Mouse (Mus musculus) neural tube, embryonic 14.5 days (tissue): ENCODE measurements around the gene Ntn4. TPM values are rescaled to one million over a fixed set of nuclear protein-coding genes. Genes with fewer than 3 reads are reported as not detected.

Experiments
- ATAC-seq: fragments of 200-750 bp; cut with Nextera tagmentation; 2 replicates; pipeline ENCODE4 v1.8.0; 2017; ENCODE audit warnings: low read depth, mild to moderate bottlenecking, moderate TSS enrichment, moderate library complexity
- H3K27ac ChIP-seq: fragments of 300-500 bp; sonication (generic); 2 replicates; pipeline ENCODE4 v1.5.1; 2014; ENCODE audit warnings: low read depth, mild to moderate bottlenecking, control low read depth, low read length, moderate library complexity, mixed read lengths
- H3K27me3 ChIP-seq: fragments of 300-500 bp; sonication (generic); 2 replicates; pipeline ENCODE4 v1.6.1; 2014; ENCODE audit warnings: low read length; ENCODE audit not compliant: control insufficient read depth, insufficient read depth
- H3K36me3 ChIP-seq: fragments of 300-500 bp; sonication (generic); 2 replicates; pipeline ENCODE4 v1.6.1; 2014; ENCODE audit warnings: low read length, mixed read lengths; ENCODE audit not compliant: control insufficient read depth, insufficient read depth
- H3K4me1 ChIP-seq: fragments of 300-500 bp; sonication (generic); 2 replicates; pipeline ENCODE4 v1.6.1; 2014; ENCODE audit warnings: low read length; ENCODE audit not compliant: control insufficient read depth, insufficient read depth
- H3K4me2 ChIP-seq: fragments of 300-500 bp; sonication (generic); 2 replicates; pipeline ENCODE4 v1.6.1; 2014; ENCODE audit warnings: mild to moderate bottlenecking, low read depth, low read length, control low read depth
- H3K4me3 ChIP-seq: fragments of 300-500 bp; sonication (generic); 2 replicates; pipeline ENCODE4 v1.5.1; 2014; ENCODE audit warnings: low read depth, low read length, control low read depth, mixed read lengths
- H3K9ac ChIP-seq: fragments of 300-500 bp; sonication (generic); replicated peaks from 2 replicates; pipeline ENCODE4 v1.6.1; 2014; ENCODE audit warnings: low read depth, mild to moderate bottlenecking, control low read depth, low read length, mixed read lengths
- H3K9me3 ChIP-seq: fragments of 300-500 bp; sonication (generic); 2 replicates; pipeline ENCODE4 v1.6.1; 2016; ENCODE audit warnings: low read length; ENCODE audit not compliant: control insufficient read depth
- WGBS: fragments of 180-500 bp; shearing (Covaris S2); extraction: QIAGEN DNeasy Blood & Tissue Kit; methylation state at CpG from one replicate; pipeline ENCODE4 v1.1.7; 2014; 5-methylcytosine and 5-hydroxymethylcytosine counted together
- polyA plus RNA-seq: library from polyadenylated mRNA; unstranded; fragments of >200 nt; fragmentation: Nextera tagmentation; extraction: Ambion mirVana; gene quantifications from 2 replicates; pipeline ENCODE4 v1.2.1, GENCODE M21; 2014

The Ntn4 gene
- polyA plus RNA-seq, 1 experiment from 2014 or later, result 1.7 TPM

DNA sequence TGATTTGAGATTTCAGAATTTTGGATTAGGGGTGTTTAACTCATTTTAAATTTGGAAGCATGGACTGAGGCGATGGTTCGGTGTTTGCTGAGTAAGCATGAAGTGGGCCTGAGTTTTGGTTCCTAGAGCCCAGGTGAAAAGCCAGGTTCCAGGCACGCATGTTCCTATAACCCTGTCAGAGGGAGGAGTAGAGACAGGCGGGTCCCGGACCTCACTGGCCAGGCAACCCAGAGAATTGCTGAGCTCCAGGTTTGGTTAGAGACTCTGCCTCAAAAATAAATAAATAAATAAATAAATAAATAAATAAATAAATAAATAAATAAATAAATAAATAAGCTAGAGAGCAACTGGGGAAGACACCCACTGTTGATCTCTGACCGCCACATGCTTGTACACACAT lies 46.1 kb downstream of the Ntn4 start:
- ATAC-seq, result no peak
- Histone ChIP-seq H3K27ac (no peak overlapping the region), H3K4me2 (no peak overlapping the region), H3K36me3 (no peaks in the 10 kb centered on the region), H3K4me1 (no peaks in the 10 kb centered on the region), H3K4me3 (no peak overlapping the region), H3K27me3 (no peaks in the 10 kb centered on the region), H3K9me3 (no peaks in the 10 kb centered on the region), H3K9ac (no peak overlapping the region)
- over 99% methylated on average over 6 of the region's 6 CpGs for WGBS

DNA sequence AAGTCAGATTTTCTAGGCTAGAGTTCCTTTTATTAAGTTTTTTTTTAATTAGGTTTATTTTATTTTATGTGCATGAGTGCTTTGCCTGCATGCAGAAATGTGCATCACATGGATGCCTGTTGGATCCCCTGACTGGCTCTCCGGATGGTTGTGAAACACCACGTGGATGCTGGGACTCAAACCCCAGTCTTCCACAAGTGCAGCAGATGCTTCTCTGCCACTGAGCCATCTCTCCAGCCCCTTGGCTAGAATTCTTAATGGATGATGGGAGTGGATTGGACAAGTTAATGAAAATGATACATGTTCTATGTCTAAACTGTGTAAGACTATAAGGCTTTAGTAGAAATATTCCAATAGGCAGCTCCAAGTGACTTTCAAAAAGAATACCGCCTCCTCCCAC lies 47.3 kb downstream of the Ntn4 start:
- H3K4me3 ChIP-seq, result no peak overlapping the region
- no peaks in the 10 kb centered on the region for H3K9me3 ChIP-seq
- H3K4me1 ChIP-seq, result no peaks in the 10 kb centered on the region
- H3K27ac ChIP-seq, result no peak overlapping the region
- H3K9ac ChIP-seq, result no peak overlapping the region
- ATAC-seq, result no peak
- no peak overlapping the region for H3K4me2 ChIP-seq
- no peaks in the 10 kb centered on the region for H3K36me3 ChIP-seq
- H3K27me3 ChIP-seq, result no peaks in the 10 kb centered on the region
- WGBS, result 93% methylated on average over 3 of the region's 3 CpGs

DNA sequence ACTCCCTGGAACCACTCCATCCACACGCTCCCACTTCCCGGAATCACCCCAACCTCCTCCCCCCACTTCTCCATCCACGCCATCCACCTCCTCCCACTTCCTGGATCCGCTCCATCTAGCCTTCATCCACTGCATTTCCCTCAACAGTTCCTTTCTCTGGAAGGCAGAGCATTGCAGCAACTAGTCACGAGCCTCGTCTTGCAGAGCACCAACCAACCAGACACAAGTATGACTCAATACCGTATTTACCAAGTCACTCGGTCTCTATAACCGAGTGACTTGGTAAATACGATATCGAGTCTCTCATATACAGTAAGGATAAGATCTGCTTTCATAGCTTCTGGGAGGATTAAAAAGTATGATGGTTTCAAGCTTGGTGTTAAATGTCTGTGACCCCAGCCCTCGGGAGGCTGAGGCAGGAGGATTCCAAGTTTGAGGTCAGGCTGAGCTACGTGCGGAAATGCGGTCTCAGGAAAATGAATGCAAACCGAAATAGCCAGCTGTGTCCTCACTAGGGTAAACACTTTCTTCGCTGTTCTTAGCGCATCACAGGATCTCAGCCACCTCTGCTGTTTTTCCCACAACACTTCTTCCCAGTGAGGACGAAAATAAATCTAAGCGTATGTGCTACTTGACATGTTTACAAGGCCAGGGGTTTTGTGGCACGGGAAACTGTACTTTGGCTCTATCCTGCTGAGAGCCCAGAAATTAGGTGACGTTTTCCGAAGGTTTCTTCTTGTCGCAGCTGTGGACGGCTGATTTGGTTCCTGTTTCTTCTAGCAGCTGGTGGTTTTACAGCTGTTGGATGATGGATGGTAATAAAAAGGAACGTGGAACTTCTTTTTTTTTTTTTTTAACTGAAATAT lies 48.1 kb downstream of the Ntn4 start:
- no peak overlapping the region for H3K4me2 ChIP-seq
- no peaks in the 10 kb centered on the region for H3K36me3 ChIP-seq
- H3K27me3 ChIP-seq, result no peaks in the 10 kb centered on the region
- H3K27ac ChIP-seq, result no peak overlapping the region
- no peak overlapping the region for H3K9ac ChIP-seq
- WGBS, result 78% methylated on average over 26 of the region's 26 CpGs
- no peaks in the 10 kb centered on the region for H3K9me3 ChIP-seq
- no peaks in the 10 kb centered on the region for H3K4me1 ChIP-seq
- H3K4me3 ChIP-seq, result no peak overlapping the region
- no peak for ATAC-seq

DNA sequence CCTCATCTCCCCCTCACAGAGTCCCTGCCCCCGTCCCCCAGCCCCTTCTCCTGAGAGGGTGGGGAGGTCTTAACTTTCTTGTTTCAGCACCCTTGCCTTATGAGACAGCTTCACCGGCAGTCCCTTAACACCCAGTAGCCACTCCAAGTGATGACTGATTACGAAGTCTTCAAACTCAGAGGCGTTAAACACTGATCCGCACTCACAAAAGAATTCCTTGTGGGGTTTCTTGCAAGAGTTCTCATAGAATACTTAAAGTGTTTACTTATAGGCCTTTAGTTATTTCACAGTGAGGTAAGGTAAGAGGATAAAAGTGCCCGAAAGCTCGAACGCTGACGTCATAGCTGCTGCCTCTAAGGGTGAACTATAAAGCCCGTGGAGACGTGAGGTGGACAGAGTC lies 50.9 kb downstream of the Ntn4 start:
- H3K4me2 ChIP-seq, result no peak overlapping the region
- H3K36me3 ChIP-seq, result no peaks in the 10 kb centered on the region
- no peak overlapping the region for H3K9ac ChIP-seq
- no peaks in the 10 kb centered on the region for H3K27me3 ChIP-seq
- no peak overlapping the region for H3K4me3 ChIP-seq
- H3K27ac ChIP-seq, result no peak overlapping the region
- ATAC-seq, result no peak
- H3K9me3 ChIP-seq, result no peaks in the 10 kb centered on the region
- no peaks in the 10 kb centered on the region for H3K4me1 ChIP-seq
- 70% methylated on average over 11 of the region's 11 CpGs for WGBS

DNA sequence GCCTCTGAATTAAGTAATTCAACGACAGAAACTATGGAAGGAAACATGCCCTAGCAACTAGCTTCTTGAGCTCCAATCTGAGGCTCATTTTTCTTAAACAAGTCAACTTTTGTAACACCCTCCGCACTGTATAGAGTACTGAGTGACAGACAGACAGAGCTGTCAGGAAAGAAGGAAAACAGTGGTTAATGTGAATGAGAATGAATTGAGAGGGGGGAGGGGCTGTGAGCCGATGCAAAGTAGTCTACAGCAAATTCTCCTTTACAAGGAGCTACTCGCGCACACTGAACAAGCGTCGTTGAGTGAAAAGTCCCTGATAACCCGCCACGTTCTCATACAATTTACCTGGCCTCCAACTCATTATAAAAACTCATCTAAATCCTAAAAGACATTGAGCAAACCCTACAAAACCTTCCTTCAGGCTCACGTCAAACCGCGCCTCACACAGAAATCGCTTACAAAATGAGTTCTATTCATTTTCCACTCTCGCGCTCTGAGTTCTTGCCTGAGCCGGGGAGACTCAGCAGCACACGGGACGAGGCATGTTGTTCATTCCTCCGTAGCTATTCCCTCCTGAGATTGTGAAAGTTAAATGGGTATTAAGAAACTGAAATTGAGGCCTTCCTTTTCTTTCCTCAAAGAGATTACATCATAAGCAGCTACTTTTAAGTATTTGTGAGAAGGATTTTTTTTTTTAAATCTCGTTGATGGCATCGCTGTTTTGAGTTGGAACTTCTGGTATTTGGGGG lies 54.7 kb downstream of the Ntn4 start:
- Histone ChIP-seq H3K4me2 (no peak overlapping the region), H3K4me1 (no peaks in the 10 kb centered on the region), H3K27ac (no peak overlapping the region), H3K27me3 (no peaks in the 10 kb centered on the region), H3K4me3 (no peak overlapping the region), H3K9ac (no peak overlapping the region), H3K36me3 (no peaks in the 10 kb centered on the region), H3K9me3 (no peaks in the 10 kb centered on the region)
- no peak for ATAC-seq
- WGBS, result 51% methylated on average over 21 of the region's 21 CpGs

DNA sequence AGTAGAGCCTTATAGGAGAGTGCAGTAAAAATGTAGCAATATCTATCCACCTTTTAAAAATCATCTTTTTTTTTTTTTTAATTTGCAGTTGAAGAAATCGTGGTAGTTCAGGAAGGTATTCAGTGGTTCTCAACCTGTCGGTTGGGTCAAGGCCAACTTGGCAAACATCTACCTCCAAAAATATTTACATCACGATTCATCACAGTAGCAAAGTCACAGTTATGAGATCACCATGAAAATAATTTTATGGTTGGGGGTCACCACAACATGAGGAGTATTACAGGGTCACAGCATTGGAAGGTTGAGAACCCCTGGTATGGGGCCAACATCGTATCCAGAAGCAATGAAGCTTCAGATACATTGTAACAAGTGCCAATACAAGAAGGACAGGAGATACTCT lies 55.5 kb downstream of the Ntn4 start:
- no peaks in the 10 kb centered on the region for H3K27me3 ChIP-seq
- no peak for ATAC-seq
- WGBS, result 97% methylated on average over 4 of the region's 4 CpGs
- no peaks in the 10 kb centered on the region for H3K36me3 ChIP-seq
- H3K9me3 ChIP-seq, result no peaks in the 10 kb centered on the region
- no peak overlapping the region for H3K4me2 ChIP-seq
- no peaks in the 10 kb centered on the region for H3K4me1 ChIP-seq
- H3K27ac ChIP-seq, result no peak overlapping the region
- no peak overlapping the region for H3K4me3 ChIP-seq
- H3K9ac ChIP-seq, result no peak overlapping the region

DNA sequence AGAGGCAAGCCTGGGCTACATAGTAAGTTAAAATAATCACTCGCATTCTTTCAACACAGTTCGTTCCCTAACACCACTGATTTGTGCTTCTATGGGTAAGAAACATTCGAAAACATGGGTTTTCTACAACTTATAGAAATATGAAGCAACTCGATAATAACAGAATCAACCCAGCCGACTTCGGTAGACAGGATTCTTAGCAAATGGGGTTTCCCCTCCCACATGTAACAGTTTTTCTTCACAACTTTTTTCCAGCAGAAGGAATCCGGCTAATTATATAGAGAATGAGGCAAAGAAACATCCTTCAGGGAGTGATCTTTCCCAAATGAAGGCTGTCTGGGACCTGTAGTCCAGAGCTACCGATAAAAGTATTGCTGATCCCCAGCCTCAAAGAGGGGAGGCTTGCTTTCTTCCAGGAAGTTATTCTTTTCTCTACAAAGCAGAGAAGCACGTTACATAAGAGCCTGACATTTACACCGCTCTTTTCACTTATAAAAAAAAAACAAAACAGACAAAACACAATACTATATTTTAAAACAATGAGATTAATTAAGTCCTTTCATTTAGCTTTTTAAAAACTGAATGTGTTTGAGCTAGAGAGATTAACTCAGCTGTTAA lies 57.5 kb downstream of the Ntn4 start:
- no peak overlapping the region for H3K4me3 ChIP-seq
- no peaks in the 10 kb centered on the region for H3K4me1 ChIP-seq
- no peaks in the 10 kb centered on the region for H3K27me3 ChIP-seq
- 94% methylated on average over 10 of the region's 10 CpGs for WGBS
- no peak for ATAC-seq
- no peak overlapping the region for H3K4me2 ChIP-seq
- H3K36me3 ChIP-seq, result no peaks in the 10 kb centered on the region
- no peak overlapping the region for H3K9ac ChIP-seq
- no peaks in the 10 kb centered on the region for H3K9me3 ChIP-seq
- no peak overlapping the region for H3K27ac ChIP-seq

DNA sequence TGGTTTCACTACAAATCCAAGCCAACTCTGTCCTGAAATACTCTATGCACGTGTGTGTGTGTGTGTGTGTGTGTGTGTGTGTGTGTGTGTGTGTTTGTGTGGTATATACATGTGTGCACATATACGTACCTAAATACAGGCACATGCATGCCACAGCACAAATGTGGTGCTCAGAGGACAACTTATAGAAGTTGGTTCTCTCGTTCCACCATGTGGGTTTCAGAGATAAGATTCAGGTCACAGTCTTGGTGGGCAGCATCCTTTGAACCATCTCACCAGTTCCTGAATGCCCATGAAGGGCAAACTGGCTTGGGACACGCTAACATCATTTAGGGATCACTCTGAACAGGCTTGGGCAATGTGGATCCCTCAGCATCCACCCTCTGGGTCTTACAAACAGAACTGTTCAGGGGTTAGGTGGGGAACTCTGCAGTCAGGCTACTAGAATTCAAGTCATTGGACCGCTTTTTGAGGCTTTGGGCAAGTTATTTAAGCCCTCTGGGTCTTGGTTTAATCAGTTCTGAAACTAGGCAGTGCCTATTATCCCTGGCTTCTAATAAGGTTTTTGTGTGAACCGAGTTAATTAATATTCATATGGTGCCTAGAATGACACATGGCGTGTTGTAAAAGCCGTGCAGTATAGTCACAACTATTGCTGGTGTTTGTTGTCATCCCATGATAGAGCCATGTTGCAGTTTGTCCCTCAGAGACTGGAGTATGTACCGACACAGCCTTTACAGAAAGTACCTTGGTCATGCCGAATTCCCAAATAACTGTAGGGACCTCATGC lies 59.4 kb downstream of the Ntn4 start:
- Histone ChIP-seq H3K9ac (no peak overlapping the region), H3K4me2 (no peak overlapping the region), H3K27me3 (no peaks in the 10 kb centered on the region), H3K9me3 (no peaks in the 10 kb centered on the region), H3K36me3 (no peaks in the 10 kb centered on the region), H3K4me3 (no peak overlapping the region), H3K27ac (no peak overlapping the region), H3K4me1 (no peaks in the 10 kb centered on the region)
- ATAC-seq, result no peak
- WGBS, result 79% methylated on average over 10 of the region's 10 CpGs
